Mouse (Mus musculus) retina, embryonic 14.5 days (tissue): ENCODE data around the gene Acot6.

Experiments used
- DNase-seq: peaks from one replicate; pipeline ENCODE4 v3.0.0-alpha.2; 2015; ENCODE audit warnings: low spot score

Acot6 gene

GRCm38 (mm10) chr12:84101493-84101845, 1.0 kb downstream of the Acot6 start:
- peak; percentile 8 for DNase-seq

- DNase-seq = no peak
Measured at GRCm38 (mm10) chr12:84107012-84107411, 6.6 kb downstream of the Acot6 start.

- no peak for DNase-seq
Measured at GRCm38 (mm10) chr12:84107692-84108091, 7.2 kb downstream of the Acot6 start.

- no peak for DNase-seq
Measured at GRCm38 (mm10) chr12:84109924-84110323, 9.5 kb downstream of the Acot6 start.

GRCm38 (mm10) chr12:84110814-84111213, 10.4 kb downstream of the Acot6 start:
- no peak for DNase-seq

GRCm38 (mm10) chr12:84113676-84114075, 13.2 kb downstream of the Acot6 start:
- no peak for DNase-seq

GRCm38 (mm10) chr12:84114153-84114994, 13.9 kb downstream of the Acot6 start, which contains the start of gene Dnal1:
Dnal1 (plus strand) TSS chr12:84114366.
- peak; percentile 96 for DNase-seq

GRCm38 (mm10) chr12:84119584-84119983, 19.1 kb downstream of the Acot6 start:
- no peak for DNase-seq

GRCm38 (mm10) chr12:84125892-84126291, 25.4 kb downstream of the Acot6 start:
- DNase-seq = no peak

- no peak for DNase-seq
Measured at GRCm38 (mm10) chr12:84126899-84127298, 26.4 kb downstream of the Acot6 start.

- DNase-seq = no peak
Measured at GRCm38 (mm10) chr12:84128576-84128975, 28.1 kb downstream of the Acot6 start.

- no peak for DNase-seq
Measured at GRCm38 (mm10) chr12:84129931-84130330, 29.5 kb downstream of the Acot6 start.

GRCm38 (mm10) chr12:84132265-84132664, 31.8 kb downstream of the Acot6 start:
- DNase-seq = peak; percentile 59

- DNase-seq = no peak
Measured at GRCm38 (mm10) chr12:84137131-84137530, 36.7 kb downstream of the Acot6 start.

GRCm38 (mm10) chr12:84140135-84140534, 39.7 kb downstream of the Acot6 start:
- no peak for DNase-seq

- DNase-seq = no peak
Measured at GRCm38 (mm10) chr12:84141271-84141670, 40.8 kb downstream of the Acot6 start.

GRCm38 (mm10) chr12:84142281-84143050, 42.0 kb downstream of the Acot6 start:
- peak; percentile 57 for DNase-seq

GRCm38 (mm10) chr12:84147954-84148621, 47.6 kb downstream of the Acot6 start, which contains the start of gene Pnma1:
Pnma1 (minus strand) TSS chr12:84148489.
- DNase-seq = peak; percentile 90

GRCm38 (mm10) chr12:84148622-84149012, 48.2 kb downstream of the Acot6 start:
- no peak for DNase-seq

- no peak for DNase-seq
Measured at GRCm38 (mm10) chr12:84149971-84150370, 49.5 kb downstream of the Acot6 start.

GRCm38 (mm10) chr12:84150976-84151375, 50.5 kb downstream of the Acot6 start:
- DNase-seq = no peak

- DNase-seq = no peak
Measured at GRCm38 (mm10) chr12:84151911-84152310, 51.5 kb downstream of the Acot6 start.
